Mouse (Mus musculus) kidney, embryonic 15.5 days (tissue): ENCODE data around the gene Dhrs7b. TPM values are rescaled to one million over a fixed set of nuclear protein-coding genes. Genes with fewer than 3 reads are reported as not detected.
A peak's percentile ranks its signal among the peaks of the same experiment; 100 is the strongest.
"Not testable (repeated sequence)": the region's sequence is repeated elsewhere in the genome, so short reads cannot be mapped to it uniquely, and the experiment has no call there.

ENCODE experiments used
- ATAC-seq: fragments of 200-750 bp; cut with Nextera tagmentation; replicated peaks from 2 replicates; pipeline ENCODE4 v1.8.0; 2017; ENCODE audit warnings: moderate TSS enrichment; ENCODE audit not compliant: low FRiP score
- H3K27ac ChIP-seq: fragments of 300-500 bp; sonication (generic); 2 replicates; pipeline ENCODE4 v1.5.1; 2015; ENCODE audit warnings: mild to moderate bottlenecking, inconsistent platforms
- H3K27me3 ChIP-seq: fragments of 300-500 bp; sonication (generic); 2 replicates; pipeline ENCODE4 v1.6.1; 2015; ENCODE audit warnings: inconsistent platforms
- H3K36me3 ChIP-seq: fragments of 300-500 bp; sonication (generic); 2 replicates; pipeline ENCODE4 v1.6.1; 2015; ENCODE audit warnings: inconsistent platforms
- H3K4me1 ChIP-seq: fragments of 300-500 bp; sonication (generic); 2 replicates; pipeline ENCODE4 v1.6.1; 2015; ENCODE audit warnings: inconsistent platforms
- H3K4me2 ChIP-seq: fragments of 300-500 bp; sonication (generic); 2 replicates; pipeline ENCODE4 v1.6.1; 2015; ENCODE audit warnings: moderate library complexity, mild to moderate bottlenecking, inconsistent platforms
- H3K4me3 ChIP-seq: fragments of 300-500 bp; sonication (generic); replicated peaks from 2 replicates; pipeline ENCODE4 v1.5.1; 2015; ENCODE audit warnings: mild to moderate bottlenecking, inconsistent platforms
- H3K9ac ChIP-seq: fragments of 300-500 bp; sonication (generic); 2 replicates; pipeline ENCODE4 v1.6.1; 2015; ENCODE audit warnings: mild to moderate bottlenecking, inconsistent platforms
- H3K9me3 ChIP-seq: fragments of 300-500 bp; sonication (generic); replicated peaks from 2 replicates; pipeline ENCODE4 v1.6.1; 2016; ENCODE audit warnings: inconsistent platforms
- WGBS: fragments of 180-500 bp; shearing (Covaris S2); methylation state at CpG from one replicate; pipeline ENCODE4 v1.1.7; 2015; ENCODE audit warnings: mixed read lengths; 5-methylcytosine and 5-hydroxymethylcytosine counted together
- polyA plus RNA-seq: library from polyadenylated mRNA; unstranded; fragments of >200 nt; fragmentation: Nextera tagmentation; extraction: Ambion mirVana; gene quantifications from 2 replicates; pipeline ENCODE4 v1.2.1, GENCODE M21; 2015

Gene Dhrs7b
- polyA plus RNA-seq, 1 experiment from 2014 or later = 36.0 TPM

GRCm38 (mm10) chr11:60811618-60812017, 18.8 kb upstream of the Dhrs7b start, which contains the start of gene Shmt1:
Gene Shmt1, minus strand, starts transcription at chr11:60811718.
- Histone ChIP-seq H3K27ac (peak within 1 kb of the TSS; percentile 72), H3K4me3 (peak within 1 kb of the TSS; percentile 59), H3K4me1 (peaks cover 33% of the 10 kb centered on the region), H3K4me2 (peak within 1 kb of the TSS; percentile 90), H3K9ac (peak within 1 kb of the TSS; percentile 48)
- ATAC-seq, H3K27me3 ChIP-seq, H3K36me3 ChIP-seq, H3K9me3 ChIP-seq: not testable (repeated sequence)
- 32% methylated on average over 6 of the region's 6 CpGs for WGBS

GRCm38 (mm10) chr11:60816398-60816797, 14.0 kb upstream of the Dhrs7b start:
- Histone ChIP-seq H3K27me3 (no peaks in the 10 kb centered on the region), H3K9ac (no peak overlapping the region), H3K4me2 (no peak overlapping the region), H3K4me3 (no peak overlapping the region), H3K27ac (no peak overlapping the region), H3K9me3 (no peaks in the 10 kb centered on the region), H3K4me1 (no peaks in the 10 kb centered on the region), H3K36me3 (no peaks in the 10 kb centered on the region)
- no peak for ATAC-seq
- 63% methylated on average over 5 of the region's 5 CpGs for WGBS

GRCm38 (mm10) chr11:60823771-60824170, 6.7 kb upstream of the Dhrs7b start:
- no peaks in the 10 kb centered on the region for H3K27me3 ChIP-seq
- no peak overlapping the region for H3K4me2 ChIP-seq
- no peaks in the 10 kb centered on the region for H3K36me3 ChIP-seq
- no peak overlapping the region for H3K4me3 ChIP-seq
- no peak overlapping the region for H3K9ac ChIP-seq
- no peak for ATAC-seq
- H3K4me1 ChIP-seq = no peaks in the 10 kb centered on the region
- H3K9me3 ChIP-seq = no peaks in the 10 kb centered on the region
- no peak overlapping the region for H3K27ac ChIP-seq
- 80% methylated on average over 2 of the region's 2 CpGs for WGBS

GRCm38 (mm10) chr11:60825191-60825590, 5.2 kb upstream of the Dhrs7b start:
- no peaks in the 10 kb centered on the region for H3K36me3 ChIP-seq
- no peak overlapping the region for H3K4me2 ChIP-seq
- H3K4me1 ChIP-seq = no peaks in the 10 kb centered on the region
- WGBS = 67% methylated on average over 3 of the region's 3 CpGs
- no peak overlapping the region for H3K27ac ChIP-seq
- no peak overlapping the region for H3K4me3 ChIP-seq
- no peaks in the 10 kb centered on the region for H3K27me3 ChIP-seq
- no peak overlapping the region for H3K9ac ChIP-seq
- no peak for ATAC-seq
- no peaks in the 10 kb centered on the region for H3K9me3 ChIP-seq

GRCm38 (mm10) chr11:60826700-60827099, 3.7 kb upstream of the Dhrs7b start:
- Histone ChIP-seq H3K4me2 (no peak overlapping the region), H3K9me3 (no peaks in the 10 kb centered on the region), H3K9ac (no peak overlapping the region), H3K4me1 (peaks cover 6% of the 10 kb centered on the region), H3K27ac (no peak overlapping the region), H3K4me3 (no peak overlapping the region), H3K27me3 (no peaks in the 10 kb centered on the region), H3K36me3 (no peaks in the 10 kb centered on the region)
- 54% methylated on average over 1 of the region's 1 CpGs for WGBS
- ATAC-seq = no peak

GRCm38 (mm10) chr11:60827241-60827945, 3.0 kb upstream of the Dhrs7b start:
- 65% methylated on average over 4 of the region's 4 CpGs for WGBS
- Histone ChIP-seq H3K9me3 (no peaks in the 10 kb centered on the region), H3K4me3 (no peak overlapping the region)

GRCm38 (mm10) chr11:60828903-60829302, 1.5 kb upstream of the Dhrs7b start:
- Histone ChIP-seq H3K36me3 (no peaks in the 10 kb centered on the region), H3K4me2 (no peak overlapping the region), H3K9me3 (no peaks in the 10 kb centered on the region), H3K27me3 (no peaks in the 10 kb centered on the region), H3K4me1 (peaks cover 6% of the 10 kb centered on the region), H3K9ac (no peak overlapping the region), H3K27ac (no peak overlapping the region), H3K4me3 (no peak overlapping the region)
- no peak for ATAC-seq
- 18% methylated on average over 2 of the region's 2 CpGs for WGBS

More at GRCm38 (mm10) chr11:60827241-60827945, 3.0 kb upstream of the Dhrs7b start:
- H3K27ac ChIP-seq = no peak overlapping the region
- H3K9ac ChIP-seq = no peak overlapping the region
- no peak for ATAC-seq
- H3K4me2 ChIP-seq = no peak overlapping the region
- H3K4me1 ChIP-seq = peaks cover 6% of the 10 kb centered on the region
- no peaks in the 10 kb centered on the region for H3K27me3 ChIP-seq
- H3K36me3 ChIP-seq = no peaks in the 10 kb centered on the region

- H3K9me3 ChIP-seq = no peaks in the 10 kb centered on the region
- 0 out of 2 replicates have a peak, but pooled peaks cover 9% of the 10 kb centered on the region for H3K36me3 ChIP-seq
- no peak overlapping the region for H3K27ac ChIP-seq
- H3K27me3 ChIP-seq = no peaks in the 10 kb centered on the region
- no peak overlapping the region for H3K4me2 ChIP-seq
- no peaks in the 10 kb centered on the region for H3K4me1 ChIP-seq
- 93% methylated on average over 6 of the region's 6 CpGs for WGBS
- no peak overlapping the region for H3K4me3 ChIP-seq
- ATAC-seq = no peak
- no peak overlapping the region for H3K9ac ChIP-seq
Observed at GRCm38 (mm10) chr11:60836897-60837296, 6.5 kb downstream of the Dhrs7b start.

GRCm38 (mm10) chr11:60837644-60838406, 7.4 kb downstream of the Dhrs7b start:
- Histone ChIP-seq H3K27ac (no peak overlapping the region), H3K36me3 (0 out of 2 replicates have a peak, but pooled peaks cover 9% of the 10 kb centered on the region), H3K9ac (no peak overlapping the region), H3K4me3 (no peak overlapping the region), H3K4me2 (no peak overlapping the region), H3K27me3 (no peaks in the 10 kb centered on the region), H3K9me3 (no peaks in the 10 kb centered on the region), H3K4me1 (0 out of 2 replicates have a peak, but pooled peaks cover 2% of the 10 kb centered on the region)
- WGBS = 85% methylated on average over 10 of the region's 10 CpGs
- ATAC-seq = no peak

GRCm38 (mm10) chr11:60841467-60842200, 11.2 kb downstream of the Dhrs7b start:
- no peak for ATAC-seq
- Histone ChIP-seq H3K4me3 (no peak overlapping the region), H3K27me3 (no peaks in the 10 kb centered on the region), H3K27ac (no peak overlapping the region), H3K36me3 (peaks cover 16% of the 10 kb centered on the region; the same call in 1 of the 2 replicates), H3K4me2 (no peak overlapping the region), H3K9ac (no peak overlapping the region), H3K4me1 (0 out of 2 replicates have a peak, but pooled peaks cover 3% of the 10 kb centered on the region), H3K9me3 (no peaks in the 10 kb centered on the region)
- 82% methylated on average over 12 of the region's 12 CpGs for WGBS

GRCm38 (mm10) chr11:60843412-60843811, 13.0 kb downstream of the Dhrs7b start:
- Histone ChIP-seq H3K36me3 (peaks cover 21% of the 10 kb centered on the region), H3K27ac (no peak overlapping the region), H3K4me2 (no peak overlapping the region), H3K9ac (no peak overlapping the region), H3K4me3 (no peak overlapping the region), H3K27me3 (no peaks in the 10 kb centered on the region), H3K4me1 (0 out of 2 replicates have a peak, but pooled peaks cover 3% of the 10 kb centered on the region), H3K9me3 (no peaks in the 10 kb centered on the region)
- ATAC-seq = no peak
- WGBS = 72% methylated on average over 5 of the region's 5 CpGs

- Histone ChIP-seq H3K4me2 (no peak overlapping the region), H3K27me3 (no peaks in the 10 kb centered on the region), H3K9ac (no peak overlapping the region), H3K4me3 (no peak overlapping the region), H3K9me3 (no peaks in the 10 kb centered on the region), H3K36me3 (peaks cover 37% of the 10 kb centered on the region), H3K4me1 (0 out of 2 replicates have a peak, but pooled peaks cover 3% of the 10 kb centered on the region), H3K27ac (no peak overlapping the region)
- 79% methylated on average over 5 of the region's 5 CpGs for WGBS
- no peak for ATAC-seq
Observed at GRCm38 (mm10) chr11:60845415-60845814, 15.0 kb downstream of the Dhrs7b start.
